Mouse (Mus musculus) fat pad, adult 2 months (tissue): Measurements from ENCODE around the gene Bard1.

ENCODE experiments used
- DNase-seq: peaks from one replicate; pipeline ENCODE4 v3.0.0-alpha.2; 2011; ENCODE audit warnings: low read depth, low spot score; ENCODE audit errors: extremely low read depth

The Bard1 gene

DNA sequence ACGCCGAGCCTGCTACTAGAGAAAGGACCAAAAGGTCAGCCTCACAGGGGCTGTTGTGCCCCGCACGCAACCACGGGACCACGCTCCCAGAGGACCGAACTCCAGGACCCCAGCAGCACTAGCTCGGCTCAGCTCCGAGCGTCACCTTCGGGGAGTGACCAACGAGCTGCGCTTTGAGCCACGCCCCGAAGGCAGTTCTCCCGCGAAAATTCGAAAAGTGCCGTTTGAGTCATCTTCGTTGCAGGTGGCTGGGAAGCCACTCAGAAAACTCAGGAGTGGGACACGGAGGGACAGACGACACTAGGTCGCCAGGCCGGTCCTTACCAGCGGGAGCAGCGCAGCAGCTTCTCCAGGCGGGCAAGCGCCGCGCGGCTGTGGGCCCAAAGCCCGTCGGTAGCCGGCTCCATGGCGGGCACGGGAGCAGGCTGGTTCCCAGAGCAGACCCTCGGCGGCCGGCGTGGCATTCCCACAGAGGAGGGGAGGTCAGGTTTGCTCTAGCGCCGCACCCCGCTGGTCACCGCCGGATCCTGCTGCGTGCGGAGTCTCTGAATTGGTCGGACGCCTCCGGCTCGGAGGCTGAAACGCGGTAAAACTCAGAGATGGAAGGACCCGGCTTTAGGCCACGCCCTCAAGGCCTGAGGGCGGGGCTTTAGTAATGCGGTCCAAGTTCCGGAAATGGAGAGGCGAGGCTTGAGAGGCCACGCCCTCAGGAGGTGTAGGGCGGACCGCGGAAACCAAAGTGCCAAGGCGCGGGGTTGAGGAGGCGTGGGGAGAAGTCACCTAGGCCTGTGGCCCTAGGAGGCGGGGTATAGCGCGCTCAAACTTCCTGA lies at the start of gene Bard1:
Bard1 (minus strand) TSS at position 803 of the 830 bp plus-strand sequence.
- peak; percentile 73 for DNase-seq

DNA sequence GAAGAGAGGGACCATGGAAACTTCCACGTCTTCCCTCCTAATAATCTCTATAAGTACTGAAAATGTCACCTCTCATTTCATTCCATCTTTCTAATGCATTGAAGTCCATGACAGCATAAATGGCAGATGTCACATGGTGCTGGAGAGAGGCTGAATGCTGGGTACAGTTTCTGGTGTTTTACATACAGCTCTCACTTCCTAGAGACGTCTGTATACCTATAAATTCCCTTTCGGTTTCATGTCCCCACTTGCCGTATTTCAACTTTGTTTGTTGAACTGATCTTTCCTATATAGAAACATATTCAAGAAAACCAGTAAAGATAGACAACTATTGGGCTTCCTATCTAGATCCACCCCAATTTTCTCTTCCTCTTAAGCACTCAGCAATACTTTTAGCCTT lies 24.2 kb upstream of the Bard1 start:
- DNase-seq, result no peak

DNA sequence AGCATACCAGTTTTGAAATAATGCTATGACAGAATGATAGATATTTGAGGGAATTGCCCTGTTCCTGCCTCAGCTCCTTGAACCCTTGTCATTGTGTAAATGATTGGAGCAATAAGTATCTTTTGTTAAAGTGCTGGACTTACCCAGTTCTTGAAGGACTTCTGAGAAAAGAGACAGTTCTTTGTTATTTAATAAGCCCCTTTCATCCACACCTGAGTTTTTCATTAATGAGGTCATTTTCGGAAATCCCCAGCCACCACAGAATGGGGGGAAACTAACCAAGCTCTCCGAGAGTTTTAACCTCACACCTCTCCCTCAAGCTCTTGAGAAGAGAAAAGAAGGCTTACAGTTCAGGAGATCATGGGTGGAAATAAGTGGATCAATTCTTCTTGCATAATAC lies 15.6 kb upstream of the Bard1 start:
- no peak for DNase-seq

DNA sequence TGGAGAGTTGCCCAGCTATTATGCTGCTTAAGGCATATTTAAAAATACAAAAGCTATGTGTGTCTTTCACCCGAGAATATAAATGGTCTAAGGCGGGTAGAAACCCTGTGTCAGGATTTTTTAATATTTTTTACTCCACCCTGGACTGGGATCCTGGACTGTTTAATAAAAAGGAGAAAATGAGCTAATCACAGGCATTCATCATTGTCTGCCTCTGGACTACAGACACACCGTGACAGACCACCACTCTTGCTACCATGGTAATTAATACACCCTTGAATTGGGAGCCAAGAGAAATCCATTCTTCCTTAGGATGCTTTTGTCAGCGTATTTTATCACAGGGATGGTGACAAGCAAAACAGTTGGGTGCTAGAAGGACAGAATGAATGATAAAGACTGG lies 14.3 kb upstream of the Bard1 start:
- DNase-seq, result no peak

DNA sequence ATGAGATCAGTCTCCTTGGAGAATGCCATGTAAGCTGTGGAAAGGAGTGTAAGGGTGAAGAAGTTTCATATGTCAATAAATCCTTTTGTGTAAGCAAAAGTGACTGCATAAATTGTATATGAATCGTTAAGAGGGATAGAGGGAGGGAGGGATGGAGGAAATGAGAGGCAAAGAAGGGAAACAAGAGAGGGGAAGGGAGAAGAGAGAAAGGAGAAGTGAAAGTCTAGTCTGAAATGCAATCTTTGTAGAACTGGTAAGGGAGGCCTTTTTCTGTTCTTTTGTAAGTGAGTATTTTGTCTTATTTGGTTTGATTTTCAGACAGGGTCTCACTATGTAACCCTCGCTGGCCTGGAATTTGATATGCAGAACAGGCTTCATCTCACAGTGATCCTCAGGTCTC lies 12.8 kb upstream of the Bard1 start:
- no peak for DNase-seq

DNA sequence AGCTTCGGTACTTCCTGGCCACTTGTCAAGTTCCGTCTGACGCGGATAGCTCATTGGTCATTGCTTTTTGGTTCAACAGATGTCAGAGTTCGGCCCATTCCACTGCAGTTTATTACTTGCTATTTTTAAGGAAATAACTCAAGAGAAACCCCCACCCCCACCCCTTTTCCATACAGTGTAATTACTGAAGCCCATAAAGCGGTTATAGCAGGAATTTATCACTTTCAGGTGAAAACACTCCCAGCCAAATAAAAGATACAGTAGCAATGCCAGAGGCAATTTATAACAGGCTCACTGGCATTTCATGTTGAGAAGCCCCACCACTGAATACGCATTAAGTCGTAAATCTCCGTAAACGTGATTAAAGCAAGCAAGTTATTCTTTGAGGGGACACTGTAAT lies 6.9 kb upstream of the Bard1 start:
- no peak for DNase-seq

DNA sequence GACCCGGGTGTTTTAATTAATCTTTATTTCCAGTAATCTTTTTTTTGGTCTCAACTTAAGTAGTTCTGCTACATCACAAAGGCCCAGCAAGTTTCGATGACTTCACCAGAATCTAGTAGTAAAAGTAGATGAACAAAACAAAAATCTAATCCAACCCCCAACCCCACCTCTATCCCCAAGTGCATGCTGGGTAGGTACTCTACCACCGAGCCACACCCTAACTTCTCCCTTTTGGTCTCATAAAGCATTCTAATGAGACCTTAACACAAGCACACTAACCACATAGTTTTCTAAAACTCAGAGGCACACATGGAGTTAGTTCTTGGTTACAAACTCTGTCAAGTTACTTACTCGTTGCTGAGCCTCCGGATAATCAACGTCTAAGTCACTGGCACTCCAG lies 3.2 kb upstream of the Bard1 start:
- no peak for DNase-seq

DNA sequence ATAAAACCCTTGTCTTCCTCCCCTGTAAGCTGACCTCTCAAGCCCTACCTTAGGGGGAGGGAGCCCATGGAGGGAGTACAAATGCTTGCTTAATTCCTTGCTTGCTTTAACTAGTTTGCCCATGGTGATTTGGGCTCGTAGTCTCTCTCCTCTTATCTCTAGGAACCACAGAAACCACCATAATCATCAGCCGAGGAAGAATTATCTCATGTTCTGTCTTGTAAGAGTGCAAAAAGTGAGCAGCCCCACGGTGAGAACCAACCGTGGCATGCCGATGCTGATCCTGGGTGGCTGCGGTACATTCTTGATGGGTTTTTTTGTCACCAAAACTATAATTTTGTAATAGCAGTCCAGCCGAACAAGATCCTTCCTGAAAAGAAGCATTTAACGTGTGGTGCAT lies 2.8 kb upstream of the Bard1 start:
- no peak for DNase-seq

DNA sequence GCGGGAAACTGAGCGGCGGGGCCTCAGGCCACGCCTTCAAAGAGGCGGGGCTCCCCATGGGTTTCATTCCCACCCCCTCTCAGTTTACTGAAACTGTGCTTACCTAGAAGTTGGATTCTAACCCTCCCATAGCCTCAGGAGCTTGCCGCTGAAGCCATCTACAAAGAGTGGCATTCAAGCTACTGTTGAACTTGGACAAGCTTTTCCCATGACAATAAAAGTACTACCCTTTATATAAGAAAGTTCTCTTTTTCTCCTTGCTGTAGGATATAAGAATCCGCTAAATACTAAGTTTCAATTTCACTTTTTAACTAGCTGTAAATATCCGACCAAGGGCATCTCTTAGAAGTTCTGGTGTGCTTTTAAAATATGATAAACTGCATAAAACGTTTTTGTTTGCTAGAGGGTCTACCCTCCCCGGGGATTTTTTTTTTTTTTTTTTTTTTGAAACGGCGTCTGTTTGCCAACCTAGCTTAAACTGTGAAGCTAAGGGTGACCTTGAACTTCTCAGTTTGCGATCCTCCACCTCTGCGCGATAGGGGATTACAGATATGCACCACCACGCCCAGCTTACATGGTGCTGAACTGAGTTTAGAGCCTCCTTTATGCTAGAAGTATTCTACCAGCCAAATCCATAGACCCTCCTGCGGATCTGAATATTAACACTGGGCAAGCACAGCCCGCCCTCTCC lies 373 bp upstream of the Bard1 start:
- DNase-seq, result no peak

DNA sequence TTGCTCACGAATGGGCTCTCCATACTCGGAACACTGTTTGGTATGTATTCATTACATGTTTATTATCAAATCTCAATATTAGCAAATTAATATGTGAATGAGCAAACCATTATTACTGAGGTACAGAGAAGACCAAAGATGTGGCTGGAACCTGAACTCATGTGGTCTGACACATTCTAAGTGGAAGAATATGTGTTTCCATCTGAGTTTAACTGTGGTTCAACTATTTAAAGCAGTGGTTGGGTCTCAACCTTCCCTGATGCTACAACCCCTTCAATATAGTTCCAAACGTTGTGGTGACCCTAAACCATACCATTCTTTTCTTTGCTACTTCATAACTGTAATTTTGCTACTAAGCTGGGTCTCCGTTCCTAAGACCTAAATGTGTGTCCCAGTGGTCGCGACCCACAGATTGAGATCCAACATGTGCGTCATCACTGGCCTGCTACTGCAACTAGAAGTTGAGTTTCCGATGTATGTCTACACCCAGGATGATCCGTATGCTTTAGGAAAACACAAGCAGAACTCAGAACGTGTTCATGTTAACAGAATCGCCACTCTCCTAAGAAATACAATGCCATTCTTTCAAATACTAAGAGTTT lies 1.5 kb downstream of the Bard1 start:
- no peak for DNase-seq

DNA sequence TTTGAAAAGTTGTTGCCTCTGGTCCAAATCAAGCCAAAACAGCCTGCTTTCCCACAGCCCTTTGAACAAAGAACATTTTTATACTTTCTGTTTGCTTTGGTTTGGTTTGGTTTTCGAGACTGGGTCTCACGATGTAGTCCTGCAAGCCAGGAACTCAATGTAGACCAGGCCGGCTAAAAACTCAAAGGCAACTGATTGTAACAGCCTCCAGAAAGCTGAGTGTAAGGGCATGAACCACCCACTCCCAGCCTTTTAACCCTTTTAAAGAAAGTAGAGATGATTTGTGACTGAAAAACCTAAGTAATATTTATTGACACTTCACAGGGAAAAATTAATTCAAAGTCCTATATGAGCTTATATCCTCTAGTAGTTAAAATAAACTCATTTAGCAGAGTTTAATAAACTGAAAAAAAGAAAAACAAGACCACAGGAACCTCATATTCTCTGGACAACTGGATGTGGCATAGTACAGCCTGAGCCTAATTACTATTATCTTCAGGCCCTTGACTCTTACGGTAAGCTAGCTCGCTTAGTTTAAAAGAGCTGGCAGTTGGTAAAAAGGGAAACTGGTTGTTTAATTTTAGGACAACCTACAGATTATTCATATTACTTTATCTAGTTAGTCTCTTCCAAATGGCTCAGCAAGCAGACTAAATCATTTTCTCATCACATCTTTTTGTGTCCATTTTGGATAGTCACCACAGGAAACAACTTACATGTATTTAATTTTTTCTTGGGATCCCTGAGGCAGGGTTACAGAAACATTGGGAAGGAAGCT lies 2.2 kb downstream of the Bard1 start:
- no peak for DNase-seq

DNA sequence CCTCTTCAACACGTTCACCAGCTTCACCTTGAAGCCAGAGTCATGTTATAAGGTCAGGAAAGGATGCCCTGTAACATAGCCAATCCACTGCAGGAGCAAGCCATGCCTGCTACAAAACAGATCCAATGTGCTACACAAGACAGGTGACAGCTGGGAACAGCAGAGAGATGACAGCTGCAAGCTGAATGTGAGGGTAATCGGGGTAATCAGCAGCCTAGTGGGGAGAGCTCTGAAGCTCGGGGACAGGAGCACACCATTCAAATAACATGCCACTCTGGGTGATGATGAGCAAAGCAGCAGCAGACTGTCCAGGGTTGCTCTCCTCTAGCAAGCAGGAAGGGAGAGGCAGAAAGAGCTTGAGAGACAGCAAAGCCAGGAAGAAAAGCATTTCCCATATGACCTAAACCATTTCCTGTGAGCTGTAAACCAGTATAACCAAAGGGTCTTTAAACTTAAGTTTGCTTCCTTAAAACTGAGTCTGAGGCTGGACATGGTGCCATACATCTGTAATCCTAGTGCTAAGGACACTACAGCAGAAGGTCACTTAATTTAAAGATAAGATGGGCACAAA lies 2.9 kb downstream of the Bard1 start:
- DNase-seq, result no peak

DNA sequence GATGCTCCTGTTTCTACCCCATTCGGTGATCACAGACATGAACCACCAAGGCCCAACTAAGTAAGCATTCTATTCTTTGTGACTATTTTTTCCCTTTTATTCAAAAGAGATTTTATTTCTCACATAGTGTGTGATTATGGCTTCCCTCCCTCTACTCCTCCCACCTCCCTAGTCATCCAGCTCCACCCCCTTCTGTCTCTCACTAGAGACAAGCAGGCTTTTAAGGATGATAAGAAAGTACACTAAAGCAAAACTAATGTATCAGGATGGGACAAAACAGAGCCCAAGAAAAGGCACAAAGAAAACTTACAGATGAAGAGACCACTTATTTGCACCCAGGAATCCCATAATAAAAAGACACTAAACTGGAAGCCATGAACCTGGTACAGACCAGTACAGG lies 6.9 kb downstream of the Bard1 start:
- DNase-seq, result no peak

DNA sequence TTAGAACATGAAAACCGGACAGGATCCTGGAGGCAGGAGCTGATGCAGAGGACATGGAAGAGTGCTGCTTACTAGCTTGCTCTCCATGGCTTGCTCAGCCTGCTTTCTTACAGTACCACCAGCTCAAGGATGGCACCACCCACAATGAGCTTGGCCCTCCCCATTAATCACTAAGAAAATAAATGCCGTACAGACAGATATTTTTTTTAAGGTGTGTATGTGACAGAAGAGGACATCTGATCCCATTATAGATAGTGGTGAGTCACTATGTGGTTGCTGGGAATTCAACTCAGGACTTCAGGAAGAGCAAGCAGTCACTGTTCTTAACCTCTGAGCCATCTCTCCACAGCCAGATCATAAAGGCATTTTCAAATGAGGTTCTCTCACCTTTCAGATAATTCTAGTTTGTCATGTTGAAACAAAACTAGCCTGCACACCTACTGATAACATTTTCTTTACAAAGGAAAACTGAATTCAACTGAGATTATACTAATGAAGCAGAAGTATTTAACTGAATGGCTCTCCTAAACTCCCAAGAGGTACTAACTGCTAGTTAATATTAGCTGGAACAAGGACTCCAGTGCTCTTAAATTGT lies 7.6 kb downstream of the Bard1 start:
- DNase-seq, result no peak

DNA sequence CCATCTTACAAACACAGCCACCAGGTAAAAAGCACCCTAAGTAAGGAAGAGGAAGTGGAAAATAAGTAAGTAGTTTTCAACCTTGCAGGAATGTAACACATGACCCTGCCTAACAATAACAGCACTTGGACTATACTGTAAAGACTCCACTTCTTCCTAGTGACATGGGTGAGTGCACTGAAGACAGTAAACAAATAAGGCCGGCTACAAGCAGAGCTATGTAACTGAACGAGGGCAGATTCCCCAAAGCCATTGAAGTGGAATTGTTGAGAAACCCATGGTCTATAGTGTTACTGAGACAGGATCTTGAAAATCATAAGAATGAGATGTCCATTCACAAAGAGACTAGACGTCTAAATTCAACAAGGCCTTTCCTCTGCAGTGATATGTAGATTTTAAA lies 27.3 kb downstream of the Bard1 start:
- no peak for DNase-seq

DNA sequence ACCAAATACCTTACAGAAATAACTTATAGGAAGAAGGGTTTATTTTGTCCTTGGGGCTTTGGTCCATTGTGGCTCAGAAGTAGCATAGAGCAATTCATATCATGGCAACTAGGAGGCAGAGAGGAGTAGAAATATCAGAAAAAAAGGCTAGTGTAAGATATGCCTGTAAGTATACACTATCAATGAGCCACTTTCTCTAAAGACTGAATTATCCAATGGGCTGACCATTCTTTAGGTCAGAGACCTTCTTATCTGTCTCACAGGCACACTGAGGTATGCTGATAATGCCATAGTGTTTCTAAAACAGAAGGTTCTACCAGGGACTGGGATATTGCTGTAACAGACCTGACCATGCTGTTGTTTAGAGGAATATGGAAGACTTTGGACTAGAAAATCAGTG lies 32.2 kb downstream of the Bard1 start:
- DNase-seq, result no peak

DNA sequence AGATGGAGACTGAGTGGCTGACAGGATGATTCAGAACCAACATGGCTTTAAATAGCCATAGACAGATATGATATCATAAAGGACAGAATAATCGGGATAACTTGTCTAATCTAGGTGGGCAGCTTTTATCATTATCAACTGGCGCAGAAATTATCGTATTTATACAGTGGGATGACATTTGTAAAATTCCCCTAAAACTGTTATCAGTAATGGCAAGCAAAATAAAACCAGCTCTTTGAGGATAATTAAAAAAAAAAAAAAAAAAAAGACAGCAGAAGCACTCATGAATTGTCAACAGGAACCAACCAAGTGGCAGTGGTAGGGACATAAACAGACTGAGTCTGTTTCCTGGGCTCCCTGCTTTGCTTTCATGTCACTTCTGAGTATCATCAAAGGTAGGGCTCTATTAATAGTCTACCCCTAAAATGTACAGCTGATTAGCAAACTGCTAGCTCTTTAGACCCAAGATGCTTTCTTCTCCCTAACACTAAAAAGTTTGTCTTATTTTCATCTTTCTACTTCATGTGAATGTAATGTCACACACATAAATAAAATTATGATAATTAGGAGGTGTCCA lies 34.1 kb downstream of the Bard1 start:
- no peak for DNase-seq

DNA sequence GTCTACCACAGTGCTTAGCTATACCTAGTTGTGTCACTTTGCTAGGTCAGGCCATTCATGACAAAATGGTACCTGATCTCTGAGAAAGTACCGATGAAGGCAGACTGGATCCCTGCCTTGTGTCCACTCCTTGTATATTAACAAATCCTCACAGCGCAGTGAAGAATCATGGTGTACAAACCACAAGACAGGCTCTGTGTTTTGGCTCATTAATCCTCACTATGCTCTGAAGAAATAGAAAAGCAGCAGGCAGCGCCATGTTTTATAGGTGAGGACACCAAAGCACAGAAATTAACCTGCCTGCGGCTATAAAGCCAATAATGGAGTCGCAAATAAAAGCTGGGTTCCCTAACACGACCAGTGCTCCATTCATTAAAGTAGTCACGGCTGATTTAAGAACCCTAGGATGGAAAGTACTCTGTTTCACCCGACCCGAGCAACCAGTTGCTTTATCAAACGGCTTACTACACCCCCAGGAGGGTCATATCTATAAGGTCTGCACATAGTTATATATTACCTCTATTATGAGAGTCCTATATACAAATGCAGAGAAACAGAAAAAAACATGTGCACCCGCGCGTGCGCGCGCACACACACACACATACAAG lies 39.0 kb downstream of the Bard1 start:
- no peak for DNase-seq

DNA sequence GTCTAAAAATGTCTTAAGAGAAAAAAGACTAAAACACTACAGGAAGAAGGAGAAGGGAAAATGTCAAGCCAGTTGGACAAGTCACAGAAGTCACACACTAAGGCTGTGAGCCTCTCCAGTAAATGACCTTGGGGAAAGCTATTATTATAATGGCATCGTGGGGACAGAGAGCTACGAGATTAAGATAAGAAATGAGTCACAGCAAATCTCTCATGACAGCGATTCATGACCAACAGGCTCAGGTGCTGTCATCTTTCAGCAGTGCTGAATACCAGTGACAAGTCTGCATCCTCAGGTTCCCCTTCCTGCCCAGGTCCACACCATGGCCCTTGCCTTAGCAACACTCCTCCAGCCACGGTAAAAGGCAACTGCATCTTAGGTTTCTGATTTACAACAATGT lies 46.8 kb downstream of the Bard1 start:
- no peak for DNase-seq

DNA sequence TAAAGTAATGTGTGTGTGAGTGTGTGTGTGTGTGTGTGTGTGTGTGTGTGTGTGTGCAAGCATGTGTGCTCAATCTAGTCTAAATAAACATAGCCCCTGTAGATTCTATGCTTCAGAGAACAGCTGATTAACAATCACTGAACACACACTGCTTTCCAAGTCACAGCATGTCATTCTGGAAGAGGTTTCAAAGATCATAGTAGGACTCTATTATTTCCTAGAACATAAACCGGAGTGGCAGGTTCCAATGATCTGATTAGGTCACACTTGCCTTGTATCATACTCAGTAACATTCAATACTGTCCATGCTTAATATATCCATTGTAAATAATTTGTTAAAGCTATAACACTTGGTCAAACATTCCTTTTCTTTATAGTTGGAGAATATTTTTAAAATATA lies 47.5 kb downstream of the Bard1 start:
- DNase-seq, result no peak
